23 mouse cellular contexts compared by ENCODE assay signal in genomic region chr1:119115106-119115674, GRCm38 (mm10).
DNase-seq lines count a peak whose midpoint lies in the region; ATAC-seq and TF ChIP-seq lines count a peak whose summit lies in the region.
"Had no signal": no experiment of that assay in that cellular context is flagged by ENCODE, and none has a peak within 500 bp of the region (broad histone marks: within the 10 kb centered on the region; RNA-seq: fewer than 3 reads in every experiment).

No protein-coding gene starts in this region.

- 48% methylated on average over 7 of the region's 7 CpGs for WGBS in hindbrain, postnatal 0 days
- 81% methylated on average over 7 of the region's 7 CpGs for WGBS in hindbrain, embryonic 10.5 days
- 71% methylated on average over 7 of the region's 7 CpGs for WGBS in midbrain, postnatal 0 days
- 78% methylated on average over 7 of the region's 7 CpGs for WGBS in midbrain, embryonic 13.5 days

- H3K9me3 ChIP-seq in hindbrain, postnatal 0 days (ENCODE audit: low read length): no peaks in the 10 kb centered on the region
- no peaks in the 10 kb centered on the region for H3K9me3 ChIP-seq in hindbrain, embryonic 10.5 days
- H3K9me3 ChIP-seq in midbrain, postnatal 0 days (ENCODE audit: low read length): no peaks in the 10 kb centered on the region
- H3K9me3 ChIP-seq in midbrain, embryonic 13.5 days: no peaks in the 10 kb centered on the region
- H3K9me3 ChIP-seq: embryonic facial prominence, embryonic 10.5 days; embryonic facial prominence, embryonic 12.5 days; forebrain, embryonic 13.5 days; forebrain, embryonic 15.5 days had no signal

- H3K27ac ChIP-seq in hindbrain, postnatal 0 days: no peak overlapping the region
- H3K27ac ChIP-seq in hindbrain, embryonic 10.5 days: no peak overlapping the region
- no peak overlapping the region for H3K27ac ChIP-seq in midbrain, postnatal 0 days (ENCODE audit: low read depth, low read length)
- H3K27ac ChIP-seq in midbrain, embryonic 13.5 days: no peak overlapping the region
- H3K27ac ChIP-seq: embryonic facial prominence, embryonic 10.5 days; embryonic facial prominence, embryonic 12.5 days; forebrain, embryonic 13.5 days; forebrain, embryonic 15.5 days had no signal

- H3K27me3 ChIP-seq in hindbrain, postnatal 0 days (ENCODE audit: insufficient read depth, low read length): no peaks in the 10 kb centered on the region
- H3K27me3 ChIP-seq in hindbrain, embryonic 10.5 days (ENCODE audit: insufficient read depth, poor library complexity, severe bottlenecking): no peaks in the 10 kb centered on the region
- H3K27me3 ChIP-seq in midbrain, postnatal 0 days (ENCODE audit: insufficient read depth, low read length): no peaks in the 10 kb centered on the region
- H3K27me3 ChIP-seq in midbrain, embryonic 13.5 days: no peaks in the 10 kb centered on the region
- H3K27me3 ChIP-seq: CH12.LX; embryonic facial prominence, embryonic 12.5 days; forebrain, embryonic 13.5 days; forebrain, embryonic 15.5 days; Patski had no signal

- TF ChIP-seq CTCF in hindbrain, postnatal 0 days (IDR thresholded peaks at IDR 0.05; ENCODE audit: low read depth): no peak
- TF ChIP-seq CTCF in midbrain, postnatal 0 days (IDR thresholded peaks at IDR 0.05): no peak

- peak; percentile 27 to 52 for DNase-seq in cerebellum, postnatal 10 days
- DNase-seq in cerebellum, adult 11 months: no peak
- peak; percentile 56 for DNase-seq in hindbrain, postnatal 0 days (ENCODE audit: low spot score)
- DNase-seq in hindbrain, embryonic 10.5 days (ENCODE audit: low spot score): no peak
- peak; percentile 56 for DNase-seq in midbrain, postnatal 0 days (ENCODE audit: low spot score)
- DNase-seq: adrenal gland, adult 8-10 months; adrenal gland, postnatal 14 days; adrenal gland, postnatal 36 days; B cell, adult 2 months; cerebellum, adult 18-20 months; cerebellum, adult 8-10 months; cerebellum, adult 9-11 months; cerebellum, postnatal 25 days; forebrain, postnatal 0 days had no signal

- H3K4me1 ChIP-seq in hindbrain, postnatal 0 days (ENCODE audit: insufficient read depth, low read length): no peaks in the 10 kb centered on the region
- no peaks in the 10 kb centered on the region for H3K4me1 ChIP-seq in hindbrain, embryonic 10.5 days (replicated peaks)
- no peaks in the 10 kb centered on the region for H3K4me1 ChIP-seq in midbrain, postnatal 0 days (ENCODE audit: insufficient read depth, low read length)
- no peaks in the 10 kb centered on the region for H3K4me1 ChIP-seq in midbrain, embryonic 13.5 days (replicated peaks)
- H3K4me1 ChIP-seq: embryonic facial prominence, embryonic 10.5 days; embryonic facial prominence, embryonic 12.5 days; forebrain, embryonic 13.5 days; forebrain, embryonic 15.5 days had no signal

- no peak overlapping the region for H3K9ac ChIP-seq in hindbrain, postnatal 0 days (replicated peaks; ENCODE audit: low read length)
- no peak overlapping the region for H3K9ac ChIP-seq in midbrain, postnatal 0 days (replicated peaks; ENCODE audit: low read length, poor library complexity, severe bottlenecking)
- no peak overlapping the region for H3K9ac ChIP-seq in midbrain, embryonic 13.5 days (replicated peaks)
- H3K9ac ChIP-seq: embryonic facial prominence, embryonic 12.5 days; forebrain, embryonic 13.5 days; forebrain, embryonic 15.5 days; forebrain, postnatal 0 days had no signal

- peak; percentile 76 for ATAC-seq in hindbrain, postnatal 0 days
- ATAC-seq in midbrain, postnatal 0 days (ENCODE audit: low FRiP score): peak; percentile 52; the same call in 1 of the 2 replicates
- no peak for ATAC-seq in midbrain, embryonic 13.5 days
- ATAC-seq: activated CD4-positive, CD25-positive, alpha-beta regulatory T cell, adult 4 months; CD4-positive, CD25-positive, alpha-beta regulatory T cell, adult 4 months; forebrain, embryonic 13.5 days; forebrain, embryonic 15.5 days; forebrain, postnatal 0 days; Patski had no signal

- no peaks in the 10 kb centered on the region for H3K36me3 ChIP-seq in hindbrain, postnatal 0 days (ENCODE audit: insufficient read depth, low read length)
- H3K36me3 ChIP-seq in hindbrain, embryonic 10.5 days: no peaks in the 10 kb centered on the region
- no peaks in the 10 kb centered on the region for H3K36me3 ChIP-seq in midbrain, postnatal 0 days (ENCODE audit: insufficient read depth, low read length)
- H3K36me3 ChIP-seq in midbrain, embryonic 13.5 days: no peaks in the 10 kb centered on the region
- H3K36me3 ChIP-seq: embryonic facial prominence, embryonic 10.5 days; embryonic facial prominence, embryonic 12.5 days; forebrain, embryonic 15.5 days had no signal

- no peak overlapping the region for H3K4me3 ChIP-seq in hindbrain, postnatal 0 days (ENCODE audit: low read length)
- no peak overlapping the region for H3K4me3 ChIP-seq in hindbrain, embryonic 10.5 days
- no peak overlapping the region for H3K4me3 ChIP-seq in midbrain, postnatal 0 days (ENCODE audit: low read depth, low read length)
- no peak overlapping the region for H3K4me3 ChIP-seq in midbrain, embryonic 13.5 days (replicated peaks)
- H3K4me3 ChIP-seq: embryonic facial prominence, embryonic 10.5 days; embryonic facial prominence, embryonic 12.5 days; forebrain, embryonic 13.5 days; forebrain, embryonic 15.5 days had no signal

- no peak overlapping the region for H3K4me2 ChIP-seq in hindbrain, postnatal 0 days (ENCODE audit: low read depth, low read length)
- no peak overlapping the region for H3K4me2 ChIP-seq in midbrain, postnatal 0 days (ENCODE audit: low read depth, low read length, poor library complexity, severe bottlenecking)
- no peak overlapping the region for H3K4me2 ChIP-seq in midbrain, embryonic 13.5 days (replicated peaks)
- H3K4me2 ChIP-seq: embryonic facial prominence, embryonic 12.5 days; forebrain, embryonic 13.5 days; forebrain, embryonic 15.5 days had no signal

Comparison
In these comparisons a context has a peak if more than half of its experiments do, and no peak if none do; other contexts are left out.
1. DNase-seq: peak in cerebellum, postnatal 10 days (2 of 2), hindbrain, postnatal 0 days (single experiment) and midbrain, postnatal 0 days (single experiment); none in cerebellum, adult 11 months (single experiment) and hindbrain, embryonic 10.5 days (single experiment).